Mouse (Mus musculus): ENCODE results near the gene Eif4g1.

DNA sequence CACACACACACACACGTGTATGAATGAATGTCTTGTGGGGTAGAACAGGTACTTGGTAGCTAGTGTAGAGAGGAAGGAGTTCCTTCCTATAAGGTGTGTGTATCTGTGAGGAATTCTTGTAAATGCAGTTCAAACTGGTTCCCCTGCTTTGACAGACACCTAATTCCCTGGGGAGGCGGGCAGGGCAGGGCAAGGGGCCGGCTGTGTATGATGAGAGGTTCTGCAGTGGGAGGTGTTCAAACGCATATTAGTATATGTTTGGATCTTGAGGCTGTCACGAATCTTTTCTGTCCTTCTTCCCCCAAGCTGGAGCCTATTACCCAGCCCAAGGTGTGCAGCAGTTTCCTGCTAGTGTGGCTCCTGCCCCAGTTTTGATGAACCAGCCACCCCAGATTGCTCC lies 9.3 kb downstream of the Eif4g1 start:
- TF ChIP-seq CTCF (IDR thresholded peaks at IDR 0.05; ENCODE audit: low read depth, low read length) (no peak), GATA2 (IDR thresholded peaks at IDR 0.05; ENCODE audit: borderline replicate concordance, low read depth, low read length) (no peak), GATA1 (IDR thresholded peaks at IDR 0.05; ENCODE audit: borderline replicate concordance, low read length) (no peak)
